Comparison of ENCODE assay signal across 8 mouse cellular contexts in genomic region chr13:13590048-13591011, GRCm38 (mm10). TPM values are rescaled to one million over a fixed set of nuclear protein-coding genes. Genes with fewer than 3 reads are reported as not detected.
DNase-seq lines count a peak whose midpoint lies in the region; ATAC-seq lines count a peak whose summit lies in the region.

TSS of gene Lyst (plus strand) at chr13:13590397.

- no peaks in the 10 kb centered on the region for H3K36me3 ChIP-seq in embryonic facial prominence, embryonic 14.5 days (ENCODE audit: control insufficient read depth, insufficient read depth, low read length)
- H3K36me3 ChIP-seq in kidney, embryonic 14.5 days (ENCODE audit: control insufficient read depth, insufficient read depth, low read length), result no peaks in the 10 kb centered on the region
- no peaks in the 10 kb centered on the region for H3K36me3 ChIP-seq in limb, embryonic 15.5 days

- peak within 1 kb of the TSS; percentile 78 for H3K9ac ChIP-seq in embryonic facial prominence, embryonic 14.5 days (ENCODE audit: low read depth, low read length)
- peak within 1 kb of the TSS; percentile 73 for H3K9ac ChIP-seq in kidney, embryonic 14.5 days (ENCODE audit: low read depth, low read length)
- peak within 1 kb of the TSS; percentile 57 for H3K9ac ChIP-seq in limb, embryonic 15.5 days

- H3K27ac ChIP-seq in embryonic facial prominence, embryonic 14.5 days (replicated peaks; ENCODE audit: low read depth, low read length), result peak within 1 kb of the TSS; percentile 65
- peak within 1 kb of the TSS; percentile 79 for H3K27ac ChIP-seq in kidney, embryonic 14.5 days (ENCODE audit: low read depth, low read length)
- H3K27ac ChIP-seq in limb, embryonic 15.5 days, result peak within 1 kb of the TSS; percentile 75

- H3K9me3 ChIP-seq in embryonic facial prominence, embryonic 14.5 days (ENCODE audit: control insufficient read depth, low read length), result no peaks in the 10 kb centered on the region
- no peaks in the 10 kb centered on the region for H3K9me3 ChIP-seq in kidney, embryonic 14.5 days (ENCODE audit: control insufficient read depth, low read length)
- no peaks in the 10 kb centered on the region for H3K9me3 ChIP-seq in limb, embryonic 15.5 days

- ATAC-seq in embryonic facial prominence, embryonic 14.5 days (ENCODE audit: low read depth), result peak; percentile 99
- ATAC-seq in kidney, embryonic 14.5 days (ENCODE audit: low FRiP score, low TSS enrichment), result peak; percentile 99
- ATAC-seq in limb, embryonic 15.5 days (ENCODE audit: insufficient number of reproducible peaks, low FRiP score, low TSS enrichment, low read depth), result peak; percentile 98

- peak within 1 kb of the TSS; percentile 84 for H3K4me3 ChIP-seq in embryonic facial prominence, embryonic 14.5 days (ENCODE audit: low read depth, low read length)
- peak within 1 kb of the TSS; percentile 83 for H3K4me3 ChIP-seq in kidney, embryonic 14.5 days (ENCODE audit: low read length)
- H3K4me3 ChIP-seq in limb, embryonic 15.5 days, result peak within 1 kb of the TSS; percentile 88

- H3K4me1 ChIP-seq in embryonic facial prominence, embryonic 14.5 days (ENCODE audit: control insufficient read depth, insufficient read depth, low read length), result peaks cover 5% of the 10 kb centered on the region
- 0 out of 2 replicates have a peak, but pooled peaks cover 5% of the 10 kb centered on the region for H3K4me1 ChIP-seq in kidney, embryonic 14.5 days (ENCODE audit: control insufficient read depth, insufficient read depth, low read length)
- peaks cover 4% of the 10 kb centered on the region; the same call in 1 of the 2 replicates for H3K4me1 ChIP-seq in limb, embryonic 15.5 days

- H3K4me2 ChIP-seq in embryonic facial prominence, embryonic 14.5 days (ENCODE audit: low read depth, low read length), result peak within 1 kb of the TSS; percentile 89
- peak within 1 kb of the TSS; percentile 84 for H3K4me2 ChIP-seq in kidney, embryonic 14.5 days (replicated peaks; ENCODE audit: low read depth, low read length)
- H3K4me2 ChIP-seq in limb, embryonic 15.5 days, result peak within 1 kb of the TSS; percentile 91

- WGBS in embryonic facial prominence, embryonic 14.5 days, result under 1% methylated on average over 46 of the region's 88 CpGs
- under 1% methylated on average over 61 of the region's 88 CpGs for WGBS in kidney, embryonic 14.5 days
- under 1% methylated on average over 75 of the region's 88 CpGs for WGBS in limb, embryonic 15.5 days

- H3K27me3 ChIP-seq in embryonic facial prominence, embryonic 14.5 days (replicated peaks; ENCODE audit: control insufficient read depth, insufficient read depth, low read length), result no peaks in the 10 kb centered on the region
- H3K27me3 ChIP-seq in kidney, embryonic 14.5 days (ENCODE audit: control insufficient read depth, insufficient read depth, low read length), result no peaks in the 10 kb centered on the region
- no peaks in the 10 kb centered on the region for H3K27me3 ChIP-seq in limb, embryonic 15.5 days

- DNase-seq in 3T3-L1 (ENCODE audit: low read depth, low spot score), result peak; percentile 95
- peak; percentile 100 for DNase-seq in adrenal gland, postnatal 4 days (ENCODE audit: low spot score in 2 of 2)
- peak; percentile 98 for DNase-seq in embryonic facial prominence, embryonic 14.5 days (ENCODE audit: low spot score)
- DNase-seq in heart, adult 9 months (ENCODE audit: low spot score in 2 of 2), result peak; percentile 98 to 99
- peak; percentile 93 to 94 for DNase-seq in monocyte, adult 2 months (ENCODE audit: low read depth in 1 of 2, low spot score in 2 of 2)
- peak; percentile 98 to 99 for DNase-seq in spleen, postnatal 36 days (ENCODE audit: low spot score in 2 of 2)

RNA-seq across cellular contexts. Expression of gene Lyst, which starts in this region (rescaled TPM):
- total RNA-seq in adrenal gland, postnatal 4 days (2021), result 10 to 100 TPM; 35.4 to 35.8 TPM
- polyA plus RNA-seq in embryonic facial prominence, embryonic 14.5 days (2014; fragmentation: Nextera tagmentation; extraction: Ambion mirVana), result 4.5 and 6.2 TPM in 2 replicates
- 4.1 and 6.8 TPM in 2 replicates for polyA plus RNA-seq in kidney, embryonic 14.5 days (2014; fragmentation: Nextera tagmentation; extraction: Ambion mirVana)
- 5.2 and 7.6 TPM in 2 replicates for polyA plus RNA-seq in limb, embryonic 15.5 days (2015; fragmentation: Nextera tagmentation; extraction: Ambion mirVana)

Comparison
In these comparisons a context has a peak if more than half of its experiments do, and no peak if none do; other contexts are left out.
1. Peak in every context shown above with its lines: DNase-seq, ATAC-seq, H3K4me3 ChIP-seq and H3K27ac ChIP-seq.